Mouse (Mus musculus): ENCODE measurements around the gene Fcrl6. TPM values are rescaled to one million over a fixed set of nuclear protein-coding genes. Genes with fewer than 3 reads are reported as not detected.

Gene Fcrl6
- polyA plus RNA-seq, 1 experiment from 2014 or later: not detected

GRCm38 (mm10) chr1:172594495-172594894 is 7.9 kb downstream of the Fcrl6 start:
- Histone ChIP-seq H3K27ac (no peak overlapping the region), H3K4me1 (no peaks in the 10 kb centered on the region), H3K4me2 (no peak overlapping the region), H3K9ac (no peak overlapping the region), H3K4me3 (no peak overlapping the region), H3K27me3 (0 out of 2 replicates have a peak, but pooled peaks cover 6% of the 10 kb centered on the region), H3K36me3 (ENCODE audit: poor library complexity, severe bottlenecking) (no peaks in the 10 kb centered on the region), H3K9me3 (replicated peaks) (no peaks in the 10 kb centered on the region)
- peak; percentile 68; the same call in 1 of the 2 replicates for ATAC-seq

DNA sequence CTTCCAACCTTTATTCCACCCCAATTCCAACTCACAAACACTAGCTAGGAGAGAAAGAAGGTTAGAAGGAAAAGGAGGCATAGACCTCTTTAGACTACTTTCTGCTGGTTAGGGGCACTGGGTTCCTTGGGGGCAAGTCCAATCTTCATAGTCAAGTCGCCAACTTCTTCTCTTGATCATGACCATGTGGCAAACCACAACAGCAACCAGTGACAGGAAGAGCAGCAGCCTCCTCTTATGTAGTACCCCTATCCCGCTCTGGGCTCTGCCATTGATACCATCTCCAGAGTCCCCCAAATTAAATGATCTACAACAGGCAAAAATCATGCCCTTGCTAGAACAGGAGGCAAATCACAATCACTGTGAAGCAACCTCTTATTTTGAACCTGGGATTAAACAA is 8.4 kb downstream of the Fcrl6 start:
- H3K27me3 ChIP-seq: 0 out of 2 replicates have a peak, but pooled peaks cover 7% of the 10 kb centered on the region
- no peak overlapping the region for H3K4me2 ChIP-seq
- no peak overlapping the region for H3K4me3 ChIP-seq
- H3K4me1 ChIP-seq: no peaks in the 10 kb centered on the region
- H3K27ac ChIP-seq: no peak overlapping the region
- no peaks in the 10 kb centered on the region for H3K36me3 ChIP-seq (ENCODE audit: poor library complexity, severe bottlenecking)
- no peak for ATAC-seq
- 88% methylated on average over 2 of the region's 2 CpGs for WGBS
- no peaks in the 10 kb centered on the region for H3K9me3 ChIP-seq (replicated peaks)
- H3K9ac ChIP-seq: no peak overlapping the region

DNA sequence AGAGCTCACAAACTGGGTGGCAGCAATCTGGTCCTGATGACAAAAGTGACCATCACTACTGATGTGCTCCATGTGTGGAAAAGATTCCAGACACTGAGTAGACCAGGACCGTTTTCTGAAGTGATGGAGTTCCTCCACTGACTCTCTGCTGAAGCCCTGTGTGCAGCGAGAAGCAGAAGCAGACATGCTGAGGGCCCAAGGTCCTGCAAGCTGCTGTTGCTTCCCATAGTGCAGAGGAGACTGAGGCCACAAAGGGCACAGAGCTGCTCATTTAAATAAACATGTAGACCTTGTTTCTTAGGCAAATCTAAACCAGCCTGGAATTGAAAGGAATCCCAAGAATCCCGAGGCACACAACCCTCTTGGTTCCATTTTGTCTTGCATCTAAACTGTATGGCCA is 9.0 kb downstream of the Fcrl6 start:
- Histone ChIP-seq H3K4me2 (no peak overlapping the region), H3K27me3 (0 out of 2 replicates have a peak, but pooled peaks cover 7% of the 10 kb centered on the region), H3K9ac (no peak overlapping the region), H3K9me3 (replicated peaks) (no peaks in the 10 kb centered on the region), H3K4me1 (no peaks in the 10 kb centered on the region), H3K36me3 (ENCODE audit: poor library complexity, severe bottlenecking) (no peaks in the 10 kb centered on the region), H3K27ac (no peak overlapping the region), H3K4me3 (no peak overlapping the region)
- no peak for ATAC-seq
- 69% methylated on average over 3 of the region's 3 CpGs for WGBS

- Histone ChIP-seq H3K36me3 (ENCODE audit: poor library complexity, severe bottlenecking) (no peaks in the 10 kb centered on the region), H3K9me3 (replicated peaks) (no peaks in the 10 kb centered on the region), H3K27ac (no peak within 1 kb of the TSS), H3K4me2 (no peak within 1 kb of the TSS), H3K9ac (no peak within 1 kb of the TSS), H3K27me3 (peaks cover 19% of the 10 kb centered on the region), H3K4me1 (peaks cover 12% of the 10 kb centered on the region), H3K4me3 (no peak within 1 kb of the TSS)
- 84% methylated on average over 7 of the region's 7 CpGs for WGBS
- no peak for ATAC-seq
These were observed 12.0 kb downstream of the Fcrl6 start, which contains the start of gene Slamf8 for GRCm38 (mm10) chr1:172590385-172590784. Slamf8 (minus strand) TSS chr1:172590568.

- H3K27ac ChIP-seq: peak overlapping the region; percentile 69
- H3K27me3 ChIP-seq: peaks cover 45% of the 10 kb centered on the region
- peak overlapping the region; percentile 51 for H3K9ac ChIP-seq
- no peaks in the 10 kb centered on the region for H3K36me3 ChIP-seq (ENCODE audit: poor library complexity, severe bottlenecking)
- H3K4me2 ChIP-seq: peak overlapping the region; percentile 47
- peak; percentile 85 for ATAC-seq
- peaks cover 17% of the 10 kb centered on the region for H3K4me1 ChIP-seq
- H3K9me3 ChIP-seq (replicated peaks): no peaks in the 10 kb centered on the region
- peak overlapping the region; percentile 7; the same call in 1 of the 2 replicates for H3K4me3 ChIP-seq
- WGBS: 5% methylated on average over 26 of the region's 26 CpGs
These were observed 16.5 kb downstream of the Fcrl6 start for GRCm38 (mm10) chr1:172585612-172586567.

DNA sequence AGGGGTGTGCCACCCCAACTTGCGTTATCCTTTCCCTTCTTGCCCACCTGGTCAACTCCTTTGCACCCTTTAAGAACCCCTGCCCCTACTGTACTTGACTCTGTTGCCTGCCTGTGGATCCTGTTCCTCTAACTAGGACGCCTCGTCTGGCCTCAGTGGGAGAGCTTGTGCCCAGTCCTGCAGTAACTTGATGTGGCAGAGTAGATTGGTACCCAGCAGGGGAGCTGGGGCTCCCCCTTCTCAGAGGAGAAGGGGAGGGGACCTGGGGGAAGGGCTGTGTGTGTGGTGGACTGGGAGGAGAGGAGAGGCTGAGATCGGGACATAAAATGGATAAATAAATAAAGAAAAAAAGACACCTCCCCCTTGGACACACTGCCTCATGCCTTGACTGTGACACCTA is 17.3 kb downstream of the Fcrl6 start:
- Histone ChIP-seq H3K4me2 (no peak overlapping the region), H3K9ac (no peak overlapping the region), H3K27ac (no peak overlapping the region), H3K36me3 (ENCODE audit: poor library complexity, severe bottlenecking) (no peaks in the 10 kb centered on the region), H3K9me3 (replicated peaks) (no peaks in the 10 kb centered on the region), H3K27me3 (peaks cover 45% of the 10 kb centered on the region), H3K4me1 (peaks cover 17% of the 10 kb centered on the region), H3K4me3 (no peak overlapping the region)
- ATAC-seq: no peak; the same call in 1 of the 2 replicates
- 39% methylated on average over 4 of the region's 4 CpGs for WGBS

- Histone ChIP-seq H3K4me3 (no peak overlapping the region), H3K27ac (no peak overlapping the region), H3K9me3 (replicated peaks) (no peaks in the 10 kb centered on the region), H3K27me3 (peaks cover 40% of the 10 kb centered on the region), H3K36me3 (ENCODE audit: poor library complexity, severe bottlenecking) (no peaks in the 10 kb centered on the region), H3K9ac (no peak overlapping the region), H3K4me1 (peaks cover 17% of the 10 kb centered on the region), H3K4me2 (no peak overlapping the region)
- 89% methylated on average over 6 of the region's 6 CpGs for WGBS
- ATAC-seq: no peak
These were observed 18.1 kb downstream of the Fcrl6 start for GRCm38 (mm10) chr1:172584271-172584670.

DNA sequence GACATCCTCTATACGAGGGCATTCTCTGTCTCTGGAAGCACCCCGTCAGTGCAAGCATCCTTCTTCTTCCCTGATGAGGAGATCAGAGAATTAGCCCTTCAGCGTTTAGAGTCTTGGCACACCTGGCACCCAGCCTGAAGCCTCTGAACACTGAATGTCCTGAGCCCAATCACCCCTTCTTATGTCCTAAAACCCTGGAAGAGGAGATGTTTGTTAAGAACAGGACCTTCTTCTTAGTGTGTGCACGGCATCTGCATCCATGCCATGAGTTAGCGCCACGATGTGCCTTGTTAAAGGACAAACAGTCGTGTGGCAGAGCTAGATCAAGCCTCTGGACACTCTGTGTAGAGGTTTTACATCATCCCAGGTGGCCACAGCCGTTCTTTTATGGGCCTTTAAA is 19.9 kb downstream of the Fcrl6 start:
- H3K4me1 ChIP-seq: peaks cover 17% of the 10 kb centered on the region
- H3K36me3 ChIP-seq (ENCODE audit: poor library complexity, severe bottlenecking): no peaks in the 10 kb centered on the region
- H3K9ac ChIP-seq: no peak overlapping the region
- 86% methylated on average over 8 of the region's 8 CpGs for WGBS
- peaks cover 33% of the 10 kb centered on the region for H3K27me3 ChIP-seq
- ATAC-seq: no peak
- no peaks in the 10 kb centered on the region for H3K9me3 ChIP-seq (replicated peaks)
- no peak overlapping the region for H3K27ac ChIP-seq
- H3K4me2 ChIP-seq: no peak overlapping the region
- no peak overlapping the region for H3K4me3 ChIP-seq

DNA sequence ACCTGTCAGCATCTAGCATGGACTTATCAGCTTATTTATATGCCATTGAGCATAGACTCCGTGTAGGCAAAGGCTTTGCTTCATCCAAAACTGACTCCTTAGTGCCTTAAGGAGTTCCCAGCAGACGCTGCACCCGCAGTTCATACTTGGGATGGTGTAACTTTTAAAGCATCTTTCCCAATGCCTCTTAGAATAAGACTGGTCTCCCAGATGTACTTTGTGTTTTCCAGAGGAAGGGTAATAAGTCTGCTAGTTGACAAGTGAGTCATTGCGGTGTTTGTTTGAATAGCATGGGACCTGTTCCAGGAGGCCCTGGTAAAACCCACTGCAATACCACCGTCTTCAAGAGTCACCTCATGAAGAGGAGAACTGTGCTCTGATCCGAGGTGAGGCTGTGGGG is 22.2 kb downstream of the Fcrl6 start:
- Histone ChIP-seq H3K4me3 (no peak overlapping the region), H3K27me3 (peaks cover 25% of the 10 kb centered on the region), H3K9me3 (replicated peaks) (no peaks in the 10 kb centered on the region), H3K36me3 (ENCODE audit: poor library complexity, severe bottlenecking) (no peaks in the 10 kb centered on the region), H3K4me1 (peaks cover 2% of the 10 kb centered on the region; the same call in 1 of the 2 replicates), H3K9ac (no peak overlapping the region), H3K4me2 (no peak overlapping the region), H3K27ac (no peak overlapping the region)
- WGBS: 78% methylated on average over 6 of the region's 6 CpGs
- no peak for ATAC-seq

GRCm38 (mm10) chr1:172567758-172568157 is 34.6 kb downstream of the Fcrl6 start:
- Histone ChIP-seq H3K4me3 (no peak overlapping the region), H3K4me1 (peaks cover 6% of the 10 kb centered on the region), H3K27me3 (peaks cover 14% of the 10 kb centered on the region), H3K9ac (no peak overlapping the region), H3K9me3 (replicated peaks) (no peaks in the 10 kb centered on the region), H3K4me2 (no peak overlapping the region), H3K27ac (no peak overlapping the region), H3K36me3 (ENCODE audit: poor library complexity, severe bottlenecking) (no peaks in the 10 kb centered on the region)
- ATAC-seq: no peak
- 79% methylated on average over 4 of the region's 4 CpGs for WGBS

- WGBS: 62% methylated on average over 3 of the region's 3 CpGs
- peaks cover 16% of the 10 kb centered on the region for H3K4me1 ChIP-seq
- H3K4me3 ChIP-seq: no peak overlapping the region
- no peak overlapping the region for H3K9ac ChIP-seq
- no peaks in the 10 kb centered on the region for H3K9me3 ChIP-seq (replicated peaks)
- H3K36me3 ChIP-seq (ENCODE audit: poor library complexity, severe bottlenecking): no peaks in the 10 kb centered on the region
- no peak overlapping the region for H3K27ac ChIP-seq
- ATAC-seq: no peak
- peaks cover 30% of the 10 kb centered on the region for H3K27me3 ChIP-seq
- no peak overlapping the region for H3K4me2 ChIP-seq
These were observed 36.2 kb downstream of the Fcrl6 start for GRCm38 (mm10) chr1:172566131-172566530.

DNA sequence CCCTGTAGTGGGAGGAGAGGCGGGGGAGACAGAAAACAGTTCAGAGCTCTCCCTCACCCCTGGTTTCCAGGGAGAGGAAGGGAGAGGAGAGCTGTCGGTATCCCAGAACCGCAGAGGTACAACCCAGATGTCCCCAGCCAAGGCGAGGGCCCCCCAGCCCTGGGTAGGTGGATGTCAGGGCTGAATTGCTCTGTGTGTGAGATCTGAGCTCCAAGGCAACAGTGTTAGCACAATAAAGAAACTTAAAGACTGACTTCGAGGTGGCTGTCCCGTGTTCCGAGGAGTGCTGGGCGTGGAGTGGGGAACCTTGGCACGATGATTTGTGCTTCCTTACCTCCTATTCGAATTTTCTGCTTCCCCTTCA is 38.9 kb downstream of the Fcrl6 start:
- Histone ChIP-seq H3K4me3 (peak overlapping the region; percentile 70), H3K27me3 (peaks cover 44% of the 10 kb centered on the region), H3K27ac (no peak overlapping the region), H3K9ac (peak overlapping the region; percentile 75), H3K36me3 (ENCODE audit: poor library complexity, severe bottlenecking) (no peaks in the 10 kb centered on the region), H3K9me3 (replicated peaks) (no peaks in the 10 kb centered on the region), H3K4me1 (peaks cover 16% of the 10 kb centered on the region), H3K4me2 (peak overlapping the region; percentile 98)
- WGBS: 1% methylated on average over 9 of the region's 10 CpGs
- ATAC-seq: no peak

Measured in forebrain, embryonic 13.5 days (tissue).